Mouse (Mus musculus) liver, adult 2 months (tissue): ENCODE data around the gene Gstk1. TPM values are rescaled to one million over a fixed set of nuclear protein-coding genes. Genes with fewer than 3 reads are reported as not detected.

Source experiments
- DNase-seq: peaks from one replicate; pipeline ENCODE4 v3.0.0-alpha.2; 2011; ENCODE audit warnings: low read depth, low spot score; ENCODE audit errors: extremely low read depth
- H3K27ac ChIP-seq: fragments of 200-500 bp; replicated peaks from 2 replicates; pipeline ENCODE4 v1.5.1; 2012; ENCODE audit warnings: low read depth, mild to moderate bottlenecking, control low read depth, inconsistent platforms, low read length; ENCODE audit not compliant: insufficient read depth
- H3K27me3 ChIP-seq: fragments of 200-500 bp; 2 replicates; pipeline ENCODE4 v1.6.1; 2012; ENCODE audit warnings: mild to moderate bottlenecking, moderate library complexity, low read length, inconsistent platforms; ENCODE audit not compliant: control insufficient read depth, insufficient read depth
- H3K36me3 ChIP-seq: fragments of 200-500 bp; 2 replicates; pipeline ENCODE4 v1.6.1; 2012; ENCODE audit warnings: low read length, inconsistent platforms; ENCODE audit not compliant: control insufficient read depth, insufficient read depth
- H3K4me1 ChIP-seq: fragments of 200-500 bp; 2 replicates; pipeline ENCODE4 v1.6.1; 2011; ENCODE audit warnings: low read length; ENCODE audit not compliant: control insufficient read depth, insufficient read depth
- H3K4me3 ChIP-seq: fragments of 200-500 bp; 2 replicates; pipeline ENCODE4 v1.5.1; 2011; ENCODE audit warnings: low read depth, mild to moderate bottlenecking, control low read depth, low read length, moderate library complexity; ENCODE audit not compliant: insufficient read depth
- H3K79me2 ChIP-seq: fragments of 200-500 bp; 2 replicates; pipeline ENCODE4 v1.6.1; 2012; ENCODE audit warnings: inconsistent platforms, mild to moderate bottlenecking, low read length, moderate library complexity; ENCODE audit not compliant: control insufficient read depth, insufficient read depth
- H3K9ac ChIP-seq: fragments of 200-500 bp; 2 replicates; pipeline ENCODE4 v1.6.1; 2012; ENCODE audit warnings: low read depth, mild to moderate bottlenecking, control low read depth, inconsistent platforms, low read length
- CTCF ChIP-seq: fragments of 200-500 bp; IDR thresholded peaks from 2 replicates; pipeline ENCODE4 v1.5.1; 2011; ENCODE audit warnings: low read depth, low read length, control low read depth
- POLR2A ChIP-seq: fragments of 200-500 bp; IDR thresholded peaks from 2 replicates; pipeline ENCODE4 v1.6.1; 2011; ENCODE audit warnings: low read length, control low read depth; ENCODE audit not compliant: insufficient read depth; ENCODE audit errors: extremely low read depth
- WGBS: fragments of 180-500 bp; shearing (Covaris S2); methylation state at CpG from one replicate; pipeline ENCODE4 v1.1.7; 2018; 5-methylcytosine and 5-hydroxymethylcytosine counted together
- polyA plus RNA-seq: library from polyadenylated mRNA; depleted of rRNA; stranded (reverse); fragments of >200 nt; gene quantifications from 2 replicates; pipeline ENCODE4 v1.2.3, GENCODE M21; 2012; rRNA removed
- total RNA-seq: library from RNA; depleted of rRNA; stranded (reverse); fragments of >200 nt; gene quantifications from 2 replicates; pipeline ENCODE4 v1.2.3, GENCODE M21; 2014; rRNA removed

The Gstk1 gene
- 279 and 283 TPM in 2 replicates for total RNA-seq
- 166 and 218 TPM in 2 replicates for polyA plus RNA-seq

DNA sequence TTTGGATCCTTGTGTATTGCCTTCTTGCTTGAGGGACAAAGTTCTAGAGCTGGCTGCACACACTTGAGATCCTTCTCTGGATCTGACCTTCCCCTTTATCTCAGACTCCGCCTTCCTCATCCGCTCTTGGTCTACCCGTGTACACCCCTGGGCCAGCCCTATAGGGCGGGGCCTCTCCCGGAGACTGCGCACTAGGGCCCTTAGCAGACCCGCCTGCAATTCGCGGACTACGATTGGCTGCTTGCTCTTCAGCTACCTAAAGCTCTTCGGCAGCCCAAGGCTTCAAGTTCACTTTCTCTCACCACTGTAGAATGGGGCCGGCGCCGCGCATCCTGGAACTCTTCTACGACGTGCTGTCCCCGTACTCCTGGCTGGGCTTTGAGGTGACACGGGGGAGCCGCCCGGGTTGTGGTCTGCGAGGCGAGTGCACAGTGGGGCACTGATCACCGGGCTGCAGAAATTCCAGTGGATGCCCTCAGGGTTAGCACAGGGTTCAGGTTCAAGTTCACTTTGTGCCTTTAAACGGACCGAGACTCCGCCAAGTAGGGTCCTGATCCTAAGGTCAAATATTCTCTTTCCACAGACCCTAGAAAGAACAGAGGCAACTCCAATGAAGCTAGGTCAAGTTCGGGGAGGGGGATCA, at the start of gene Gstk1:
Gstk1 (plus strand) TSS at position 225 of the 643 bp plus-strand sequence.
- no peaks in the 10 kb centered on the region for H3K27me3 ChIP-seq
- 0 out of 2 replicates have a peak, but pooled peaks cover 4% of the 10 kb centered on the region for H3K36me3 ChIP-seq
- peak within 1 kb of the TSS; percentile 72 for H3K27ac ChIP-seq
- peak; percentile 94 for DNase-seq
- peak within 1 kb of the TSS; percentile 71 for H3K9ac ChIP-seq
- no peaks in the 10 kb centered on the region for H3K79me2 ChIP-seq
- WGBS: 2% methylated on average over 28 of the region's 28 CpGs
- no peak for TF ChIP-seq CTCF
- TF ChIP-seq POLR2A: peak; percentile 82; the same call in 1 of the 2 replicates
- peaks cover 5% of the 10 kb centered on the region for H3K4me1 ChIP-seq
- H3K4me3 ChIP-seq: peak within 1 kb of the TSS; percentile 69

DNA sequence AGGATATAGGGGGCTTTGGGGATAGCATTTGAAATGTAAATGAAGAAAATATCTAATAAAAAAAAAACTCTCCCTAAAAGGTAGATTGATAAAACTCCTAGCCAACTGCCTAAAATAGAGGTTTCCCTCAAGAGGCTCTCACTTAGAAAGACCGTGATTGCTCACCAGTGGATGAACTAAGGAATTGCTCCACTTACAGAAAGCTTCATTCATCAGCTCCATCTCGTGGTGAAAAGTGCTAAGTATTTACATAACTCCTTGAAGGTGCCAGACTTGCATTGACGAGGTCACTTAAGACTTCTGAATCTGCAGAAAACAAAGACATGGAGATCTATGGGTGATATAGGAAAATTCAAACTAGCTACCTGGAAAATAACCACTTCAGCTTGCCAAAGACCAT, 48.0 kb upstream of the Gstk1 start:
- no peaks in the 10 kb centered on the region for H3K36me3 ChIP-seq
- no peak for TF ChIP-seq CTCF
- TF ChIP-seq POLR2A: no peak
- no peak overlapping the region for H3K4me3 ChIP-seq
- no peaks in the 10 kb centered on the region for H3K4me1 ChIP-seq
- WGBS: 32% methylated on average over 3 of the region's 3 CpGs
- no peaks in the 10 kb centered on the region for H3K79me2 ChIP-seq
- peak; percentile 5 for DNase-seq
- no peak overlapping the region for H3K9ac ChIP-seq
- H3K27me3 ChIP-seq: no peaks in the 10 kb centered on the region
- no peak overlapping the region for H3K27ac ChIP-seq

DNA sequence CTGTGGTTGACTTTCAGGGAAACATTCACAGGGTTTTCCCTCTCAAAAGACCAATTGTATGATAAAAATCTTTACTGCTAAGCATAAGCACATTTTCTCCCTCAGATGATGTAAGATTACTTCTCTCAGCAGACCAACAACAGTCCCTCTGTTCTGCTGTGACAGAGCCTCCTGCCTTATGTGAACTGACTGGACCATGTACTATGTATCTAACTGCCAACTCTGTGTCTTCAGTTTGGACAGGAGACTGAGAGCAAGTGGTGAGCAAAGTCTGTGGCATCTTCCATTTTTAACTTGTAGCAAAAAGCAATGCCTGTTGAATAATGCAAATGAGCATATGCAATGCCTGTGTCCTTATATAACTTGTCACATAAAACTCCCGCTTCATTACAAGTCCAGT, 46.2 kb upstream of the Gstk1 start:
- DNase-seq: no peak
- Histone ChIP-seq H3K27me3 (no peaks in the 10 kb centered on the region), H3K4me1 (no peaks in the 10 kb centered on the region), H3K79me2 (no peaks in the 10 kb centered on the region), H3K27ac (no peak overlapping the region), H3K4me3 (no peak overlapping the region), H3K9ac (no peak overlapping the region), H3K36me3 (no peaks in the 10 kb centered on the region)
- WGBS: 89% methylated on average over 1 of the region's 1 CpGs
- TF ChIP-seq CTCF (no peak), POLR2A (no peak)

DNA sequence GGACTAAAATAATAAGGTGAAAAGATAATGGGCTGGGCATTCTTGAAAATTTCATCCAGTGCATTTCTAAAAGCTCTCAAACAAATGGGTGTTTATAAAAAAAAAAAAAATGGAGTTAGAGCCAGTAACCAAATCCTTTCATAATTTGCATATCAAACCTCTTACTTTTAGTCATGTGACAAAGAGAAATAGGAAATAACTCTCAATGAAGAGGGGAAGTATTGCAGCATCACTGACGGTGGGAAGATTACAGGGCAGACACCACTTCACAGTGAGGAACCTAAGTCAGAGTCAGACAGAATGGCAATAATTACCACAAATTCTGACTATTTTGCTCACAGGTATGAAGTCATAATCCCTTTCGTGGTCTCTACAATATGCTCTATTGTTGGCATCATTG, 30.7 kb upstream of the Gstk1 start, which contains the start of gene Tas2r144:
Tas2r144 (plus strand) TSS at position 301 of the 400 bp plus-strand sequence.
- H3K9ac ChIP-seq: no peak within 1 kb of the TSS
- no peak for TF ChIP-seq CTCF
- TF ChIP-seq POLR2A: no peak
- H3K27ac ChIP-seq: no peak within 1 kb of the TSS
- H3K4me1 ChIP-seq: no peaks in the 10 kb centered on the region
- H3K79me2 ChIP-seq: no peaks in the 10 kb centered on the region
- H3K27me3 ChIP-seq: no peaks in the 10 kb centered on the region
- 83% methylated on average over 2 of the region's 2 CpGs for WGBS
- DNase-seq: no peak
- H3K36me3 ChIP-seq: no peaks in the 10 kb centered on the region
- H3K4me3 ChIP-seq: no peak within 1 kb of the TSS

DNA sequence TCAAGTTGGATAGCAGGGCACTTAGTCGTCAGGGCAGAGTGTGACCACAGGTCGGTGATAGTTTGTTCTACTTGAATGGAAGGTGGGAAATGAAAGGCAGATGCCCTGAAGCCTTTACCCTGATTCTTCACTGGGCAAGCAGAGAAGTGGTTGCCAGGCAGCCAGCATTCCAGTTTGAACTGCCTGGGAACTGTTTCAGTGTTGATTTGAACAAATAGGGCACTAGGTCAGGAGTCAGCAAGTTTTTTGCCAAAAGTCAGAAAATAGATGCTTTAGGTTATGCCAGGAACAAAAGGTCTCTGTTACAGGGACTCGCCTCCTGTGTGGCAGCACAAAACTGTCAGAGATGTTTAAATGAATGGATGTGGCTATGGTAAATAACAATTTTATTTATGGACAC, 23.4 kb upstream of the Gstk1 start:
- no peak overlapping the region for H3K27ac ChIP-seq
- TF ChIP-seq POLR2A (no peak), CTCF (no peak)
- 19% methylated on average over 3 of the region's 3 CpGs for WGBS
- no peaks in the 10 kb centered on the region for H3K79me2 ChIP-seq
- no peaks in the 10 kb centered on the region for H3K27me3 ChIP-seq
- H3K36me3 ChIP-seq: no peaks in the 10 kb centered on the region
- no peak overlapping the region for H3K9ac ChIP-seq
- no peak overlapping the region for H3K4me3 ChIP-seq
- DNase-seq: peak; percentile 95
- peaks cover 5% of the 10 kb centered on the region for H3K4me1 ChIP-seq

DNA sequence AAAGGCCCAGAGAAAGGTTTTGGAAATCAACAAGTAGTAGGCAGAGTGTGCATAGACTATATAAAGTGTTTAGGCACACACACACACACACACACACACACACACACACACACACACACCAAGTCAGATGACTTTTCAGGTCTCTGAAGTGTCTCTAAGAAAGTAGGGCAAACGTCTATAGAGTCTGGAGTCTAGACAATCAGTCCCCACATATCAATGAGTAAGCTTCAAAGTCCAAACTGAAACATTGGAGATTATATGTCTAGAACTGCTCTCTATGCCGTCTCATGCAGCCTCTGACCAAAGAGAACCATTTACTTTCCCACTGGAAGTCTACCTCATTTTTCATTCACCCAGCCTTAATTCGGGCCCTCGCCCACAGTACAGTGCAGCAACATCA, 20.7 kb upstream of the Gstk1 start:
- H3K27ac ChIP-seq: no peak overlapping the region
- 52% methylated on average over 4 of the region's 4 CpGs for WGBS
- DNase-seq: no peak
- H3K27me3 ChIP-seq: no peaks in the 10 kb centered on the region
- TF ChIP-seq CTCF: no peak
- TF ChIP-seq POLR2A: no peak
- H3K79me2 ChIP-seq: no peaks in the 10 kb centered on the region
- H3K4me1 ChIP-seq: peaks cover 5% of the 10 kb centered on the region
- H3K4me3 ChIP-seq: no peak overlapping the region
- H3K9ac ChIP-seq: no peak overlapping the region
- no peaks in the 10 kb centered on the region for H3K36me3 ChIP-seq
